Mouse (Mus musculus) liver, embryonic 16.5 days (tissue): ENCODE measurements around the gene Igfbp5. TPM values are rescaled to one million over a fixed set of nuclear protein-coding genes. Genes with fewer than 3 reads are reported as not detected.
A peak's percentile ranks its signal among the peaks of the same experiment; 100 is the strongest.

Experiments
- ATAC-seq: fragments of 200-750 bp; cut with Nextera tagmentation; 2 replicates; pipeline ENCODE4 v1.8.0; 2017; ENCODE audit warnings: low read depth, mild to moderate bottlenecking, moderate number of reproducible peaks, moderate library complexity
- H3K27ac ChIP-seq: fragments of 300-500 bp; sonication (generic); 2 replicates; pipeline ENCODE4 v1.5.1; 2014; ENCODE audit warnings: mild to moderate bottlenecking, low read length
- H3K27me3 ChIP-seq: fragments of 300-500 bp; sonication (generic); 2 replicates; pipeline ENCODE4 v1.6.1; 2014; ENCODE audit warnings: low read depth, low read length, mixed read lengths; ENCODE audit not compliant: control insufficient read depth, insufficient read depth
- H3K36me3 ChIP-seq: fragments of 300-500 bp; sonication (generic); 2 replicates; pipeline ENCODE4 v1.6.1; 2014; ENCODE audit warnings: mild to moderate bottlenecking; ENCODE audit not compliant: control insufficient read depth, insufficient read depth
- H3K4me1 ChIP-seq: fragments of 300-500 bp; sonication (generic); 2 replicates; pipeline ENCODE4 v1.6.1; 2014; ENCODE audit warnings: low read depth, low read length, mixed read lengths; ENCODE audit not compliant: control insufficient read depth
- H3K4me2 ChIP-seq: fragments of 300-500 bp; sonication (generic); 2 replicates; pipeline ENCODE4 v1.6.1; 2014; ENCODE audit warnings: low read depth, low read length, mixed read lengths
- H3K4me3 ChIP-seq: fragments of 300-500 bp; sonication (generic); 2 replicates; pipeline ENCODE4 v1.5.1; 2014; ENCODE audit warnings: low read depth, mild to moderate bottlenecking, low read length
- H3K9ac ChIP-seq: fragments of 300-500 bp; sonication (generic); 2 replicates; pipeline ENCODE4 v1.6.1; 2014; ENCODE audit warnings: low read depth, low read length
- H3K9me3 ChIP-seq: fragments of 300-500 bp; sonication (generic); replicated peaks from 2 replicates; pipeline ENCODE4 v1.6.1; 2016; ENCODE audit warnings: low read length; ENCODE audit not compliant: control insufficient read depth
- WGBS: fragments of 180-500 bp; shearing (Covaris S2); extraction: QIAGEN DNeasy Blood & Tissue Kit; methylation state at CpG from one replicate; pipeline ENCODE4 v1.1.7; 2014; ENCODE audit not compliant: insufficient replicate concordance; 5-methylcytosine and 5-hydroxymethylcytosine counted together
- polyA plus RNA-seq: library from polyadenylated mRNA; unstranded; fragments of >200 nt; fragmentation: Nextera tagmentation; extraction: Ambion mirVana; gene quantifications from 2 replicates; pipeline ENCODE4 v1.2.1, GENCODE M21; 2015

Gene Igfbp5
- 1.0 and 1.7 TPM in 2 replicates for polyA plus RNA-seq

DNA sequence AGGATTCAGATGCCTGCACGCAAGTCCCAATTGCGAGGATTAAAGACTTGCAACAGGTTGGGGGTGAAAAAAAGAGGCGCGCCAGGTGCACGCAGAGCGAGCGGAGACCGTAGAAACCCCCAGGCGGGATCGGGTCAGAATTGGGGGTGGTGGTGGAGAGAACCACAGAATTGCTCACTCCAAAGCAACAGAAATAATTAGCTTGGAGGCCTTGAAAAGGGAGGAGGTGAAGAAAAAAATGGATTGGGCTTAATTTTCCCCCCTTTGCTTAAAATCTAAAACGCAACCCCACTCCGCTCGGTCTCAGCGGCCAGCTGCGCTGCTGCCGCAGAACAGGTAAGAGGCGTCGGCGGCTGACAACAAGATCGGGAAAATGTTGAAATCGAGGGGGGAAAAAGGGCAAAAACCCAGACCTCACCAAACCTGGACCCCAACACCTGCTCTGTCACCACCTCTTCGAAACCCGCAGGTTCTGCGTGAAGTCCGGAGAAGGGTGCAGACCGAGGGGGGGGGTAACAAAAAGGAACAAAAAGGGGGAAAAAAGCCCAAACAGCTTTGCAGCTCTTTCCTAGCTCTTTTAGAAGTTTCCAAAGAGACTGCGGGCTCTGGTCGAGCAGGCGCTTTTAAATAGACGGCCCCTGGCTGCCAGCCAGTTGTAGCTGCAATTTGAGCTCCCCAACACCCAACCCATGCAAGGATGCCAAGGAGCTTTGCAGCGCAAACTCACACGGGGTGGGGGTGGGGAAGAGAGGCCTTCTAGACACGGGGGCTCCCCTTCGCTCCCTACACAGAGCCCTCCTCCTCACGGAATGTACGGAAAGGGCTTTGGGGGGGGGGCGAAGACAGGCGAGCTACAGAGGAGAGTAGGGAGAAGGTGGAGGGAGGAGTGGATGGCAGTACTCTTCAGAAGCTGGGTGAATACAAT is at the start of gene Igfbp5:
Gene Igfbp5 (minus strand): TSS at position 598 of the 925 bp plus-strand sequence.
- Histone ChIP-seq H3K4me1 (peaks cover 6% of the 10 kb centered on the region), H3K9me3 (no peaks in the 10 kb centered on the region), H3K27ac (no peak within 1 kb of the TSS), H3K9ac (no peak within 1 kb of the TSS), H3K4me3 (peak within 1 kb of the TSS; percentile 31), H3K36me3 (no peaks in the 10 kb centered on the region), H3K4me2 (peak within 1 kb of the TSS; percentile 17; the same call in 1 of the 2 replicates), H3K27me3 (peaks cover 67% of the 10 kb centered on the region)
- WGBS, result 2% methylated on average over 38 of the region's 38 CpGs
- ATAC-seq, result no peak

DNA sequence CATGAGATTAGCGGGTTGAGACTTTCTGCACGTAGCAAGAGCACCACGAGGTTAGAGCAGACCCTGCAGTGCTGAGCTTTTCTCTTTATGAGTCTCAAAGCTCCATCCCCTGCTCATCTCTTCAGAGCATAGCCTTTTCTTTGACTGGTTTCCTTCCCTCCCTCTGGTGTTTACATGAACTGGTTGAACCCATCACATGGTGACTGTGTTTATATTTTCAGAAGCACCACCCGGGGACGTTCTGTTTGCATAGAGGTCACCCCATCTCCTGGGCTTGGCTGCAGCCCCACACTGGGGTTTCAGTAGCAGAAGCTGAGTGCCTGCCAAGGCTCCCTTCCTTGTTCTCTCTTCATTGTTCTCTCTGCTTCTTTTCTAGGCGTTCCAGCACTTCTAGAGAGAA is 40.1 kb upstream of the Igfbp5 start:
- H3K27ac ChIP-seq, result no peak overlapping the region
- ATAC-seq, result no peak
- H3K4me2 ChIP-seq, result no peak overlapping the region

DNA sequence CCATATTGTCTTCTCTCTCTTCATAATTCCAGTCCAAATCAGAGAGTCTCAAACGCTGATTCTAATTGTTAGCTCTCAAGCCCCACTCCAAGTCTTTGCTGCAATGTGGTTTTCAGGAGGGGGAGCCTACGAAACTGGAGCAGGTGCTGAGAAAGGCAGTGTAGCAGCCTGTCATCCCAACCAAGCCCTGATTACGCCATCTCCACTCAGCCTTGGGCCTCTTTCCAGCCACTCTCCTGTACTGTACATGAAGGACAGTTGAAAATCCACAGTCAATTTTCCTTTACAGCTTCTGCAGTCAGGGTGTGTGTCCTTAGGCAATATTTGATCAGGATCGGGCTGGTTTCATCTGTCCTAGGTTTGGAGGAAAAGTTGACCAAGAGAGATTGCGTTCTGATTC is 38.4 kb upstream of the Igfbp5 start:
- Histone ChIP-seq H3K4me1 (no peaks in the 10 kb centered on the region), H3K9ac (no peak overlapping the region), H3K27ac (no peak overlapping the region), H3K27me3 (no peaks in the 10 kb centered on the region), H3K4me2 (no peak overlapping the region), H3K36me3 (no peaks in the 10 kb centered on the region), H3K9me3 (no peaks in the 10 kb centered on the region), H3K4me3 (no peak overlapping the region)
- ATAC-seq, result peak; percentile 45; the same call in 1 of the 2 replicates
- whole genome bisulfite sequencing, result 51% methylated on average over 5 of the region's 5 CpGs

More for the DNA sequence above, 40.1 kb upstream of the Igfbp5 start:
- Histone ChIP-seq H3K36me3 (no peaks in the 10 kb centered on the region), H3K4me3 (no peak overlapping the region), H3K4me1 (no peaks in the 10 kb centered on the region), H3K9ac (no peak overlapping the region), H3K27me3 (no peaks in the 10 kb centered on the region), H3K9me3 (no peaks in the 10 kb centered on the region)
- 32% methylated on average over 6 of the region's 6 CpGs for WGBS

- H3K27ac ChIP-seq, result no peak overlapping the region
- WGBS, result 51% methylated on average over 2 of the region's 2 CpGs
- no peaks in the 10 kb centered on the region for H3K9me3 ChIP-seq
- no peaks in the 10 kb centered on the region for H3K27me3 ChIP-seq
- H3K4me2 ChIP-seq, result no peak overlapping the region
- ATAC-seq, result no peak
- H3K4me1 ChIP-seq, result no peaks in the 10 kb centered on the region
- no peaks in the 10 kb centered on the region for H3K36me3 ChIP-seq
- H3K9ac ChIP-seq, result no peak overlapping the region
- no peak overlapping the region for H3K4me3 ChIP-seq
Measured at GRCm38 (mm10) chr1:72895821-72896220, 21.1 kb upstream of the Igfbp5 start.

- H3K27ac ChIP-seq, result no peak overlapping the region
- no peak overlapping the region for H3K9ac ChIP-seq
- H3K27me3 ChIP-seq, result no peaks in the 10 kb centered on the region
- no peak overlapping the region for H3K4me3 ChIP-seq
- no peak for ATAC-seq
- no peak overlapping the region for H3K4me2 ChIP-seq
- H3K9me3 ChIP-seq, result no peaks in the 10 kb centered on the region
- H3K4me1 ChIP-seq, result no peaks in the 10 kb centered on the region
- WGBS, result 34% methylated on average over 1 of the region's 1 CpGs
- H3K36me3 ChIP-seq, result no peaks in the 10 kb centered on the region
Measured at GRCm38 (mm10) chr1:72887910-72888309, 13.2 kb upstream of the Igfbp5 start.

DNA sequence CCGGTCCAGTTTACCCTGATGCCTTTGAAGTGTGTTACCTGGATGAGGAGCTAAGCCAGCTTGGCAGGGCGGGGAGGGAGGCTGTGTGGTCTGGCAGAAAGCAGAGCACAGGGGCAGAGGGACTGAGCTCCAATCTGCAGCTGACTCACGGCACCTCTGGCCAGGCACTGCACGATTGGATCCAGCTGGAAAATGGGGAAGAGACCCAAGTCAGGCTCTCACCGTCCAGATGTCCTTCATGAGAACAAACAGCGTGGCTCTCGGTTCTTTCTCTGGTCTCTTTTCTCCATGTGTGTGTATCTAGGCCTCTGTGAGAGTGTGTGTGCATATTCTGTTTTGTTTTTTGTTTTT is 11.1 kb upstream of the Igfbp5 start:
- Histone ChIP-seq H3K36me3 (no peaks in the 10 kb centered on the region), H3K4me3 (no peak overlapping the region), H3K9ac (no peak overlapping the region), H3K4me1 (no peaks in the 10 kb centered on the region), H3K27ac (no peak overlapping the region), H3K4me2 (no peak overlapping the region), H3K27me3 (no peaks in the 10 kb centered on the region), H3K9me3 (no peaks in the 10 kb centered on the region)
- 61% methylated on average over 7 of the region's 7 CpGs for WGBS
- no peak for ATAC-seq

DNA sequence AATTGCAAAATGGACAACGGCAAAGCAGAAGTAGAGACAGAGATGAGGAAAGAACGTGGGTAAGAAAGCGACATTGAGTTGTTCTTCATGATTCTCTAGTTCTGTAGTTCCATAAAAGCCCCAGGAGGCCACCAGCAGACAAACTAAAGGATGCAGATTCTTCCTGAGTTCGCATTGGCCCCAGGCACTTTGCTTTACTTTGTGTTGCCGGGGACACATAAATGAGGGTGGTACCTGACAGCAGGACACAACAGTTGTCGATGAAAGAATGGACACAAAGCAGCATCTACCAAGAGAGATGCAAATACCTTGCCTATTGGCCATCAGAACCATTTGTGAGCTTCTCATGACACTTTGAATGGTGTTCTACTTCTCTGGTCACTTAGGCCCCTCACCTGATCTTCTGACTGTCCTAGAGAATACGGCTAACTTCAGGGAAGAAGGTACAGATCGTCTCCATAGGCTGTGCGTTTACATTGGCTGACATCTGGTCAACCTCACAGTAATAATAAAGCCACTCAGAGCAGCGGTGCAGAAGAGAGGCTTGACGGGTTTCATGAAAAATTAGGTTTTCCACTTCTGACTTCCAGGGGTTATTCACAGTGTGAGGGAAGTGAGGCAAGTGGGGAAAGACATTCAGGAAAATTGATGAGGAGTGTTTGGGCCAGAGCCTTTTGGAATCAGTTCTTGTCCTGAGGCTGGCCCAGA is 10.6 kb upstream of the Igfbp5 start:
- Histone ChIP-seq H3K36me3 (no peaks in the 10 kb centered on the region), H3K9me3 (no peaks in the 10 kb centered on the region), H3K27me3 (no peaks in the 10 kb centered on the region), H3K4me3 (no peak overlapping the region), H3K4me2 (no peak overlapping the region), H3K27ac (no peak overlapping the region), H3K4me1 (no peaks in the 10 kb centered on the region), H3K9ac (no peak overlapping the region)
- 60% methylated on average over 11 of the region's 11 CpGs for WGBS
- ATAC-seq, result no peak

DNA sequence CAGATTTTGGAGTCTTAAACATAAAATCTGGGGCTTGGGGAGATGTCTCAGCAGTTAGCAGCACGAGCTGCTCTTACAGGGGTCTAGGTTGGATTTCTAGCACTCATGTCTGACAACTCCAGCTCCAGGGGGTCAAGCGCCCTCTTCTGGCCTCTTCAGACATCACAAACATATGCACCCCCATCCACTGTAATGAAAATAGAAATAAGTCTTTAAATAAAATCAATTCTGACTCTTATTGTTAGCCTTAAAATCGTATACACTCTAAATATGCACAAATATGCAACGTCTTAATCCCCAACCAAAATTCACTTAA is 4.6 kb upstream of the Igfbp5 start:
- Histone ChIP-seq H3K9ac (no peak overlapping the region), H3K4me1 (no peaks in the 10 kb centered on the region), H3K27ac (no peak overlapping the region), H3K9me3 (no peaks in the 10 kb centered on the region), H3K36me3 (no peaks in the 10 kb centered on the region), H3K4me2 (no peak overlapping the region), H3K27me3 (peaks cover 30% of the 10 kb centered on the region), H3K4me3 (no peak overlapping the region)
- no peak for ATAC-seq
- 34% methylated on average over 4 of the region's 4 CpGs for WGBS
